Mouse (Mus musculus): ENCODE data around the gene Slc4a10.
A peak's percentile ranks its signal among the peaks of the same experiment; 100 is the strongest.

Gene Slc4a10

DNA sequence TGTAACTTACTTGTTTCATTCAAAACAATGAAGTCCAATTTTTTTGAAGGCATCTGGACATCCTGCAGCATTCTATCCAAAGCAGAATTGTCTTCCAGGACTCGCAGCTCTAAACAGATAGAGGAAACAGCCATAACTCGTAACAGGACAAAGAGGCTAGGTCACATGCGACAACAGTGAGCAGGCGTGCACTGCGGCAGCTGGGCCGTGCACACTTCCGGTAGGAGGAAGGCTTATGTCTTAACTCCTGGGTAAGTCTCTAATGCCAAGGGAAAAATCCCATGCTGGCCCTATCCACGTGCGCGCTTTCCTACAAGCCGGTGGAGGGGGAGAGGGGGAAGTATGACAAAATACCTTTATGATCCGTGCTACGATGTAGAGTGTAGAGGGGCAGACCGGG is 310.3 kb downstream of the Slc4a10 start:
- no peak for DNase-seq

DNA sequence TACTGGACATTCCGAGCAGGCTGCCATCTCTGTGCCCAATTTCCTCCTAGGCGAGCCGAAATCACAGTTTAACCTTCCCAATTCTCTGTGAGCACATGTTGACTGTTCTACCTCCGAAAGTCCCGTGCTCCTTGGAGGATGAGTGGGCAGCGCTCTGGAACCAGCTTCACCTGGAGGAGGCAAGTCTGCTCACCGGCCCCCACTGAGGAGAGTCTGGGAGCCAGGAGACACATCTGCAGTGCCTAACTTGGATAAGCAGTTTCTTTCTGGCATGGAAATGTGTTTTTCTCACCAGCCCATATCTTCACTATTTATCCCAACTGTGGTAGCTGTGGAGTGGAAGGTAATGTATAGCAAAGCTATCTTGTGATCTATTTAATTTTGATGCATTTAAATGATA is 311.0 kb downstream of the Slc4a10 start:
- no peak for DNase-seq

GRCm38 (mm10) chr2:62360872-62361271 is 314.6 kb downstream of the Slc4a10 start:
- no peak for DNase-seq

GRCm38 (mm10) chr2:62361514-62361913 is 315.3 kb downstream of the Slc4a10 start:
- no peak for DNase-seq

DNA sequence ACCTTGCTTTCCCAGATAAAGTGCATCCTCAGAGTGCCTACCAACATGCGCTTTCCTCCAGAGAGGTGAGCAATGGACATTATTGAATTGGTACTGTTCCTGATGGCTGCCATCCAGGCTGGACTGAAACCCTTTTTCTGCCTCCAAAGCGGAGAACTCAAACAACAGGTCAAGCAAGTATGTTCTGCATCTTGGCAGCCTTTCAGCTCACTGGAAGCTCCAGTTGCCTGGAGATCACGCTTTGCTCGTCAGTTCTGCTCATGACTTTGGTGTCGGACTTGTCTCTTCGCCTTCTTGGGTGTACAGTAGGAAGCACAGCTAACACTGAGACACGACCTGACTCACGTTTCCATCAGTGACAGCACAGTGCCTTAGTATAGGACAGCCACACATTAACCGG is 315.9 kb downstream of the Slc4a10 start:
- DNase-seq: no peak

DNA sequence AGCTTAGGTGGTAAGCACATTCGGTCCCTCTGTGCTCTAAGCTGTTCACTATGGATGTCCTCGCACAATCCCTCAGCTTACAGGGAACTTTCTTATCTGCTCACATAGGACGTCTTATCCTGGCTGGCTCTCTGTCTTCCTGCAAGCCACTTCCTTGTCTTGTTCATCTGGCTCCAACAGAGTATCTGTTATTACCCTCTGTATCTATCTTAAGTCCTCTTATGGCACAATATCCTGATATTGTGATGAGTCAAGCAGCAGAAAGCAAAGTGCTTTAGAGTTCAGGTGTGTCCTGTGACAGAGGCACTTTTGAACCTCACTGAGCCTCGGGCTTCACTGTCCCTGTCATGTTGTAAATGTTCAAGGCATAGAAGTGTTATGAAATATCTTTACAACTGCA is 317.3 kb downstream of the Slc4a10 start:
- DNase-seq: no peak

GRCm38 (mm10) chr2:62368349-62369053 is 322.2 kb downstream of the Slc4a10 start:
- DNase-seq: peak; percentile 8

- no peak for DNase-seq
These were observed 323.8 kb downstream of the Slc4a10 start for GRCm38 (mm10) chr2:62370048-62370447.

DNA sequence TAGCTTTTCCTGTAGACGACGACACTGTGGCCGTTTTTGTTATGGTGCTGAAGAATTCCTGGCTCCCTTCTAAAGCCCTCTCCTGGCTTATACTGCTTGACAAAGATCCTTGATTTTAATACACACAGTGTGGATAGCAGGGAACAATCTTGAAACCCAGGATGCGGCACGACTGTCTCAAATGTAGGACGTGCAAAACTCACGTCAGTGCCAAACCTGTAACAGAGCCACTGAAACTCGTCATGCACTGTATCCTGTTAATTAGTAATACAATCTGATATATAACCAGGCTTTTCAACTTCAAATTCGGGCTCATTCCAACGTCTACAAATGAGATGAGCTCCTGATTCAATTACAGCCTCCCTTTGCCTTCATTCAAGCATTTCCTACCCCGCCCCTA is 327.4 kb downstream of the Slc4a10 start:
- no peak for DNase-seq

Measured in cerebellum, adult 9-10 months (tissue).